Mouse (Mus musculus) forebrain, postnatal 0 days (tissue): ENCODE data around the gene Pde2a. TPM values are rescaled to one million over a fixed set of nuclear protein-coding genes. Genes with fewer than 3 reads are reported as not detected.

Experiments used
- ATAC-seq: fragments of 200-750 bp; cut with Nextera tagmentation; 2 replicates; pipeline ENCODE4 v1.8.0; 2017; ENCODE audit warnings: mild to moderate bottlenecking, moderate library complexity
- DNase-seq: peaks from one replicate; pipeline ENCODE4 v3.0.0-alpha.2; 2015
- H3K27ac ChIP-seq: fragments of 300-500 bp; sonication (generic); 2 replicates; pipeline ENCODE4 v1.5.1; 2014; ENCODE audit warnings: low read depth, mild to moderate bottlenecking, antibody characterized with exemption, low read length, moderate library complexity, mixed read lengths
- H3K27me3 ChIP-seq: fragments of 300-500 bp; sonication (generic); 2 replicates; pipeline ENCODE4 v1.6.1; 2014; ENCODE audit warnings: mild to moderate bottlenecking, low read length, mixed read lengths; ENCODE audit not compliant: insufficient read depth
- H3K36me3 ChIP-seq: fragments of 300-500 bp; sonication (generic); 2 replicates; pipeline ENCODE4 v1.6.1; 2014; ENCODE audit warnings: mild to moderate bottlenecking, moderate library complexity; ENCODE audit not compliant: insufficient read depth
- H3K4me1 ChIP-seq: fragments of 300-500 bp; sonication (generic); 2 replicates; pipeline ENCODE4 v1.6.1; 2014; ENCODE audit warnings: antibody characterized with exemption; ENCODE audit not compliant: insufficient read depth
- H3K4me2 ChIP-seq: fragments of 300-500 bp; sonication (generic); 2 replicates; pipeline ENCODE4 v1.6.1; 2014; ENCODE audit warnings: low read depth, mild to moderate bottlenecking, moderate library complexity
- H3K4me3 ChIP-seq: fragments of 300-500 bp; sonication (generic); 2 replicates; pipeline ENCODE4 v1.5.1; 2014; ENCODE audit warnings: low read depth, low read length, mixed read lengths
- H3K9ac ChIP-seq: fragments of 300-500 bp; sonication (generic); 2 replicates; pipeline ENCODE4 v1.6.1; 2014; ENCODE audit warnings: mild to moderate bottlenecking
- H3K9me3 ChIP-seq: fragments of 300-500 bp; sonication (generic); 2 replicates; pipeline ENCODE4 v1.6.1; 2016; ENCODE audit warnings: low read length
- CTCF ChIP-seq: sonication (generic); IDR thresholded peaks from 2 replicates; pipeline ENCODE4 v1.5.1; 2016; ENCODE audit warnings: antibody characterized with exemption, control low read depth, low read depth
- WGBS: fragments of 180-500 bp; shearing (Covaris S2); extraction: QIAGEN DNeasy Blood & Tissue Kit; methylation state at CpG from one replicate; pipeline ENCODE4 v1.1.7; 2014; 5-methylcytosine and 5-hydroxymethylcytosine counted together
- polyA plus RNA-seq: library from polyadenylated mRNA; unstranded; fragments of >200 nt; fragmentation: Nextera tagmentation; extraction: Ambion mirVana; gene quantifications from 2 replicates; pipeline ENCODE4 v1.2.1, GENCODE M21; 2015
- total RNA-seq: library from RNA; depleted of rRNA; stranded (reverse); fragments of >200 nt; gene quantifications from 2 replicates; pipeline ENCODE4 v1.2.3, GENCODE M21; 2014

Gene Pde2a
- total and polyA plus RNA-seq, 2 experiments from 2014 or later: 72.4 to 94.2 TPM

GRCm38 (mm10) chr7:101457283-101457682, 35.8 kb downstream of the Pde2a start:
- Histone ChIP-seq H3K9ac (no peak overlapping the region), H3K36me3 (no peaks in the 10 kb centered on the region), H3K4me2 (no peak overlapping the region), H3K4me1 (peaks cover 44% of the 10 kb centered on the region), H3K27ac (peak overlapping the region; percentile 21; the same call in 1 of the 2 replicates), H3K9me3 (no peaks in the 10 kb centered on the region), H3K4me3 (no peak overlapping the region), H3K27me3 (no peaks in the 10 kb centered on the region)
- WGBS: 59% methylated on average over 5 of the region's 5 CpGs
- DNase-seq: no peak
- ATAC-seq: no peak
- no peak for TF ChIP-seq CTCF

DNA sequence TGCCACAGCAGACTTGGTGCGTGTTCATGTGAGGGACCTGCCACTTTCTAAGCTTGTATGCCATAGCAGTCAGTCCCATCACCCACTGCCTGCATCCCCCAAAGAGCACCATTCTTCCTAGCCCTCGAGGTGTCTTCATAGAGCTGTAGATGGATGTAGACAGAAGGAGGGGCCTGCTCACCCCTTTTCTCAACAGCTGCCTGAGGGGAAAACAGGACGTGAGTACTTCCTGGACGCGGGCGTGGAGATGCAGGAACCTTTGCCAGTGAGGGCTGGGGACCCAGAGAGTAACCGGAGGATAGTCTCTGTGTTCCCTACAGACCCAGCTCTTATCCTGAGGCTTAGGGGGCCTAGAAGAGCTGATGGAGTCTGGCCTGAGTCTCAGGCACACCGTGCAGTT, 36.3 kb downstream of the Pde2a start:
- Histone ChIP-seq H3K9me3 (no peaks in the 10 kb centered on the region), H3K4me2 (no peak overlapping the region), H3K27ac (peak overlapping the region; percentile 21; the same call in 1 of the 2 replicates), H3K4me3 (no peak overlapping the region), H3K36me3 (no peaks in the 10 kb centered on the region), H3K27me3 (no peaks in the 10 kb centered on the region), H3K9ac (no peak overlapping the region), H3K4me1 (peaks cover 46% of the 10 kb centered on the region)
- WGBS: 70% methylated on average over 8 of the region's 8 CpGs
- TF ChIP-seq CTCF: no peak
- no peak for ATAC-seq
- no peak for DNase-seq

DNA sequence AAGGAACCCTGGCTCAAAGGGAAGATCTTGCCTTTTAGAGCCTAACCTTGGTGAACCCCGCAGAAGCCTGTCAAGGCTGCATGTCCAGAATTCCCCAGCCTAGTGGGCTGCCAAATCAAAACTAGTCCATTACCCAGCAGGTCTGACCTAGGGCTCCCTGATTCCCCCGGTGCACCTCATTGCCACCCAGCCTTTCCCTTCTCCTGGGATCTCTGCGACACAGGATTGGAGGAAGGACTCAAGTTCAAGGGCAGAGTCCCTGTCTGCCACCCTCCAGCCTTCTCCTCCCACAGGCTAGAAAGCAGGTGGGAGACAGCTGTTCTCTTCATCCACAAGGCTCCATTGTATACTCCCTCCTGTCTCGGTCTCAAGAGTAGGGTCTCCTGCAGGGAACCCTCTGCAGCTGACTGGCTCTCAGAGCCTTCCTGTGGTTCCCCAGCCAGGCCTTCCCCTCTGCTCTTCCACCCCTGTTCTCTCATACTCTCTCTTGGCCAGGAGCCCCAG, 36.8 kb downstream of the Pde2a start:
- H3K27ac ChIP-seq: 0 out of 2 replicates have a peak overlapping the region, but pooled peaks have one; percentile 21
- no peaks in the 10 kb centered on the region for H3K9me3 ChIP-seq
- no peak overlapping the region for H3K9ac ChIP-seq
- no peak for DNase-seq
- no peaks in the 10 kb centered on the region for H3K36me3 ChIP-seq
- H3K4me2 ChIP-seq: no peak overlapping the region
- H3K4me1 ChIP-seq: peaks cover 47% of the 10 kb centered on the region; the same call in 1 of the 2 replicates
- ATAC-seq: no peak
- 80% methylated on average over 4 of the region's 4 CpGs for WGBS
- H3K4me3 ChIP-seq: no peak overlapping the region
- TF ChIP-seq CTCF: no peak
- no peaks in the 10 kb centered on the region for H3K27me3 ChIP-seq

DNA sequence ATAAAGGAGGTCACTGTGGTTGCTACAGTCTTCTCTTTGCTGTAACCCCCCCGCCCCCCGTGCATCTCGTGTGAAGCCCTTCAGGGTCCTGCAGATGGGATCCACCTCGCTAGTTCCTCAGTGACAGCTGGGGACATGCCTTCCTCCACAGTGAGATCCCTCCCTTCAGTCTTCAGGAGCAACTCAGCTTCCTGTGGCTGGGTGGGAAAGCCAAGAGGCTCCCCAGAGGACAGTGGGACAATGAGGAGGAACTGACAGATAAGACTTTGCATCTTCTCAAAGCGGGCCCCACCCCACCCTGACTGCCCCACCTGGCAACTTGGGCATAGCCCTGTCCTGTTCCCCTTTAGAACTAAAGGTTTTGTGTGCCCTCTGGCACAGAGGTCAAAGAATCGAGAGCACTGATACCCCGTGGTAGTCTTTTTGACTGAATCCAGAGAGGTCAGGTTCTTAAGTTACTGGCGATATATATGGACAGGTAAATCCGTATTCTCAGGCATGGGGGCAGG, 37.9 kb downstream of the Pde2a start:
- H3K4me2 ChIP-seq: no peak overlapping the region
- no peaks in the 10 kb centered on the region for H3K36me3 ChIP-seq
- 80% methylated on average over 9 of the region's 9 CpGs for WGBS
- no peak overlapping the region for H3K4me3 ChIP-seq
- ATAC-seq: no peak
- no peak overlapping the region for H3K9ac ChIP-seq
- no peaks in the 10 kb centered on the region for H3K27me3 ChIP-seq
- peaks cover 43% of the 10 kb centered on the region; the same call in 1 of the 2 replicates for H3K4me1 ChIP-seq
- TF ChIP-seq CTCF: no peak
- H3K27ac ChIP-seq: no peak overlapping the region
- no peak for DNase-seq
- H3K9me3 ChIP-seq: no peaks in the 10 kb centered on the region

DNA sequence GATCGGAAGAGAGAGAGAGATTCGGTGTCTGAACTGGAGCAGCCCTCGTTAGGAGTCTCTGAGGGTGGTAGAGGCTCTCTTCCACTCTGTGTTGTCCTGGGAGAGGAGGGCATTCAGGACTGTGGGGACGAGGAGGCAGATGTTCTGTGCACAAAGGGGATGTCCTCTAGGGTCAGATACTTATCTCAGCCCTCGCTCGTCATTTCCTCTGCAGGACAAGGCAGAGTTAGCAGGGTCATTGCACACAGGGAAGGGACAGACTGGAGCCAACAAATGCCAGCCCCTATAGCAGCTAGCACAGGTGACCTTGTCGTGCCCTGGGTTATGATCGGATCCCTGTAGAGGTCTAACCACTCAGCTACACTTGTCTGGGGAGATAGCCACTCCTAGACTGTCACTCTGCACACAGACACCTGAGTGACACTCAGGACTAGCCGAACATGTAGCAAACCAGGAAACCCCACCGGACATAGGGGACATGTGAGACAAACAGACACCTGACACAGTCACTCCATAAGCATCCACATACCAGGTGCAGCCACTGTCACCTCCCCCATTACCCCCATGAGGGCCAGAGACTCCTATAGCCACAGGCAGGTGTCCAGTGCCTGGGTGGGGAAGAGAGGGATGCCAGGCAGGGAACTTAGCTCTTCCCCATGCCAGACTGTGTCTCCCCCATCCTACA, 38.6 kb downstream of the Pde2a start:
- TF ChIP-seq CTCF: no peak
- Histone ChIP-seq H3K9me3 (no peaks in the 10 kb centered on the region), H3K9ac (no peak overlapping the region), H3K36me3 (no peaks in the 10 kb centered on the region), H3K27ac (0 out of 2 replicates have a peak overlapping the region, but pooled peaks have one; percentile 29), H3K4me1 (peaks cover 42% of the 10 kb centered on the region; the same call in 1 of the 2 replicates), H3K27me3 (no peaks in the 10 kb centered on the region), H3K4me2 (no peak overlapping the region), H3K4me3 (no peak overlapping the region)
- DNase-seq (no peak), ATAC-seq (no peak)
- WGBS: 57% methylated on average over 10 of the region's 10 CpGs

DNA sequence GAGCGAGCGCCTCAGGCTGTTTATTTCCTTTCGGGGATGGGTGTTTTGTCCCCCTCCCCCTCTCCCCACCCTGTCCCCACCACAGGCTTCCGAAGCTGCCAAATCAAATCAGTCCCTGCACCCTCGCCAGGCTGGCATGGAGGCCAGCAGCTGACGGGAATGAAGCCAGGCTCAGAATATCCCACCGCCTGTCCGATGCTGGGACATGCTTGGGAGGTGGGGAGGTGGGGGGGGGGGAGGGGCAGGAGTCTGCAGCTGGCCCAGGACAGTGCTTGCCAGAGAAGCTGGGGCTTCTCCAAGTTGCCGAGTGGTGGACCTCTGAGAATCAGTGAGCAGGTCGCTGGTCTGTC, 39.1 kb downstream of the Pde2a start:
- H3K36me3 ChIP-seq: no peaks in the 10 kb centered on the region
- DNase-seq: peak; percentile 82
- TF ChIP-seq CTCF: no peak
- 21% methylated on average over 10 of the region's 10 CpGs for WGBS
- no peak overlapping the region for H3K4me2 ChIP-seq
- peaks cover 36% of the 10 kb centered on the region; the same call in 1 of the 2 replicates for H3K4me1 ChIP-seq
- H3K27me3 ChIP-seq: no peaks in the 10 kb centered on the region
- no peaks in the 10 kb centered on the region for H3K9me3 ChIP-seq
- no peak overlapping the region for H3K4me3 ChIP-seq
- no peak overlapping the region for H3K9ac ChIP-seq
- H3K27ac ChIP-seq: 0 out of 2 replicates have a peak overlapping the region, but pooled peaks have one; percentile 29
- peak; percentile 73 for ATAC-seq

- H3K4me1 ChIP-seq: peaks cover 30% of the 10 kb centered on the region; the same call in 1 of the 2 replicates
- H3K4me3 ChIP-seq: no peak overlapping the region
- no peaks in the 10 kb centered on the region for H3K36me3 ChIP-seq
- TF ChIP-seq CTCF: no peak
- no peaks in the 10 kb centered on the region for H3K27me3 ChIP-seq
- no peak overlapping the region; the same call in 1 of the 2 replicates for H3K27ac ChIP-seq
- H3K9me3 ChIP-seq: no peaks in the 10 kb centered on the region
- no peak overlapping the region for H3K9ac ChIP-seq
- DNase-seq: no peak
- no peak overlapping the region for H3K4me2 ChIP-seq
- WGBS: 89% methylated on average over 11 of the region's 11 CpGs
- no peak for ATAC-seq
These were observed 40.1 kb downstream of the Pde2a start for GRCm38 (mm10) chr7:101461571-101461970.
